In genomic region chr3:129508571-129508970, GRCm38 (mm10) we compare ENCODE assay signal across 13 mouse cellular contexts.
"Had no signal": no experiment of that assay in that cellular context is flagged by ENCODE, and none has a peak within 500 bp of the region (broad histone marks: within the 10 kb centered on the region; RNA-seq: fewer than 3 reads in every experiment).

No protein-coding gene starts in this region.

- DNase-seq: lung, adult 18-20 months; lung, embryonic 14.5 days; lung, postnatal 10 days; lung, postnatal 4 days; midbrain, embryonic 14.5 days; retina, postnatal 1 day; right cerebral cortex, adult 18-20 months; right cerebral cortex, postnatal 25 days; right cerebral cortex, postnatal 4 days; spleen, adult 18-20 months; thymus, adult 18-20 months; thymus, postnatal 25 days; thymus, postnatal 4 days had no signal
